Mouse (Mus musculus): ENCODE data around the gene Odc1. TPM values are rescaled to one million over a fixed set of nuclear protein-coding genes. Genes with fewer than 3 reads are reported as not detected.

Odc1 gene
- total and polyA plus RNA-seq, 3 experiments, result 1,839 to 2,567 (median 2,455) TPM

- Histone ChIP-seq H3K9ac (ENCODE audit: insufficient read depth, low read depth) (no peak overlapping the region), H3K27me3 (replicated peaks) (no peaks in the 10 kb centered on the region), H3K4me3 (replicated peaks in 1 of 3; ENCODE audit: low read depth in 2 of 3, low read length in 2 of 3, poor library complexity in 1 of 3) (no peak overlapping the region), H3K36me3 (replicated peaks in 1 of 2; ENCODE audit: control insufficient read depth in 1 of 2, insufficient read depth in 1 of 2, low read length in 1 of 2) (no peaks in the 10 kb centered on the region), H3K4me2 (ENCODE audit: insufficient read depth, low read depth, poor library complexity, severe bottlenecking) (no peak overlapping the region), H3K79me2 (replicated peaks; ENCODE audit: control insufficient read depth, extremely low read depth, insufficient read depth, poor library complexity, severe bottlenecking) (no peaks in the 10 kb centered on the region), H3K9me3 (replicated peaks; ENCODE audit: low read length) (no peaks in the 10 kb centered on the region), H3K4me1 (ENCODE audit: control insufficient read depth in 1 of 2, insufficient read depth in 2 of 2) (peaks cover 12 to 22% of the 10 kb centered on the region in 2 experiments), H3K27ac (ENCODE audit: insufficient read depth, low read depth) (no peak overlapping the region)
- dilution Hi-C loops (cut with MboI; ENCODE audit: extremely low pct_ligation_motif_present, extremely low pct_unique_long_range_greater_than_20kb, low sequenced_read_pairs), result no loop called here
- no peak for DNase-seq (ENCODE audit: extremely low read depth)
- TF ChIP-seq SIN3A (IDR thresholded peaks at IDR 0.05; ENCODE audit: low read length) (no peak), MAFK (IDR thresholded peaks at IDR 0.05; ENCODE audit: insufficient replicate concordance, low read length) (no peak), NRF1 (IDR thresholded peaks at IDR 0.05; ENCODE audit: low read depth, low read length) (no peak), NELFE (IDR thresholded peaks at IDR 0.05; ENCODE audit: low read depth, low read length) (no peak), RCOR1 (conservative IDR thresholded peaks at IDR 0.05; ENCODE audit: low read depth, low read length) (no peak), CHD1 (IDR thresholded peaks at IDR 0.05; ENCODE audit: low read depth, low read length) (no peak), ZKSCAN1 (IDR thresholded peaks at IDR 0.05; ENCODE audit: borderline replicate concordance, low read depth, low read length) (no peak), MAZ (IDR thresholded peaks at IDR 0.05; ENCODE audit: low read depth, low read length) (no peak), ZNF384 (IDR thresholded peaks at IDR 0.05; ENCODE audit: low read depth, low read length) (no peak), E2F4 (IDR thresholded peaks at IDR 0.05; ENCODE audit: insufficient replicate concordance, low read depth, low read length) (no peak), GABPA (IDR thresholded peaks at IDR 0.05; ENCODE audit: insufficient replicate concordance, low read depth, low read length) (no peak), CHD2 (IDR thresholded peaks at IDR 0.05; ENCODE audit: low read length) (no peak), TCF12 (IDR thresholded peaks at IDR 0.05; ENCODE audit: low read depth, low read length) (no peak), SMC3 (IDR thresholded peaks at IDR 0.05; ENCODE audit: low read depth, low read length) (no peak), TBP (conservative IDR thresholded peaks at IDR 0.05; ENCODE audit: low read depth, low read length) (no peak), POLR2AphosphoS2 (IDR thresholded peaks at IDR 0.05; ENCODE audit: low read depth, low read length) (no peak), MYC (IDR thresholded peaks at IDR 0.05; ENCODE audit: low read depth, low read length) (no peak), HCFC1 (IDR thresholded peaks at IDR 0.05; ENCODE audit: low read depth, low read length) (no peak), POLR2A (IDR thresholded peaks at IDR 0.05; ENCODE audit: low read depth, low read length) (no peak)
- in situ Hi-C loops (cut with MboI; ENCODE audit: low pct_ligation_motif_present, low pct_unique_long_range_greater_than_20kb, low sequenced_read_pairs), result no loop called here
Observed at GRCm38 (mm10) chr12:17529726-17530125, 14.9 kb upstream of the Odc1 start.

- no peak for TF ChIP-seq SMC3 (IDR thresholded peaks at IDR 0.05; ENCODE audit: low read depth, low read length)
- no peak for TF ChIP-seq JUND (conservative IDR thresholded peaks at IDR 0.05; ENCODE audit: low read depth, low read length)
- 0 out of 2 replicates have a peak, but pooled peaks have one; percentile 17 for TF ChIP-seq BHLHE40 (IDR thresholded peaks at IDR 0.05; ENCODE audit: low read depth, low read length)
- no peak for TF ChIP-seq ZKSCAN1 (IDR thresholded peaks at IDR 0.05; ENCODE audit: borderline replicate concordance, low read depth, low read length)
- TF ChIP-seq KAT2A (IDR thresholded peaks at IDR 0.05; ENCODE audit: insufficient replicate concordance, low read length), result no peak
- TF ChIP-seq POLR2AphosphoS2 (IDR thresholded peaks at IDR 0.05; ENCODE audit: low read depth, low read length), result no peak
- TF ChIP-seq PAX5 (IDR thresholded peaks at IDR 0.05; ENCODE audit: low read length), result no peak
- no peak for TF ChIP-seq MEF2A (IDR thresholded peaks at IDR 0.05; ENCODE audit: borderline replicate concordance, low read depth, low read length)
- TF ChIP-seq USF1 (IDR thresholded peaks at IDR 0.05; ENCODE audit: low read depth, low read length), result no peak
- no peak for TF ChIP-seq HCFC1 (IDR thresholded peaks at IDR 0.05; ENCODE audit: low read depth, low read length)
- TF ChIP-seq ETS1 (conservative IDR thresholded peaks at IDR 0.05; ENCODE audit: low read depth, low read length), result no peak
- peak; percentile 88 for TF ChIP-seq IRF4 (IDR thresholded peaks at IDR 0.05; ENCODE audit: low read depth, low read length)
- peak; percentile 83 for TF ChIP-seq MXI1 (IDR thresholded peaks at IDR 0.05; ENCODE audit: low read depth, low read length)
- no peak for TF ChIP-seq CTCF (conservative IDR thresholded peaks at IDR 0.05 in 1 of 2, IDR thresholded peaks at IDR 0.05 in 1 of 2; ENCODE audit: low read depth in 2 of 2, low read length in 2 of 2)
- no peak for TF ChIP-seq TCF12 (IDR thresholded peaks at IDR 0.05; ENCODE audit: low read depth, low read length)
- no peak for TF ChIP-seq ZMIZ1 (IDR thresholded peaks at IDR 0.05; ENCODE audit: low read depth, low read length)
- no peak for TF ChIP-seq TBP (conservative IDR thresholded peaks at IDR 0.05; ENCODE audit: low read depth, low read length)
- TF ChIP-seq RAD21 (IDR thresholded peaks at IDR 0.05; ENCODE audit: low read depth, low read length), result no peak; the same call in 1 of the 2 replicates
- peak; percentile 76 for TF ChIP-seq EP300 (IDR thresholded peaks at IDR 0.05; ENCODE audit: low read length)
- H3K27me3 ChIP-seq (replicated peaks), result no peaks in the 10 kb centered on the region
- in situ Hi-C loops (cut with MboI; ENCODE audit: low pct_ligation_motif_present, low pct_unique_long_range_greater_than_20kb, low sequenced_read_pairs), result no loop called here
- dilution Hi-C loops (cut with MboI; ENCODE audit: extremely low pct_ligation_motif_present, extremely low pct_unique_long_range_greater_than_20kb, low sequenced_read_pairs), result no loop called here
- H3K27ac ChIP-seq (ENCODE audit: insufficient read depth, low read depth), result no peak overlapping the region
- no peaks in the 10 kb centered on the region for H3K79me2 ChIP-seq (replicated peaks; ENCODE audit: control insufficient read depth, extremely low read depth, insufficient read depth, poor library complexity, severe bottlenecking)
- peaks cover 12 to 22% of the 10 kb centered on the region in 2 experiments for H3K4me1 ChIP-seq (ENCODE audit: control insufficient read depth in 1 of 2, insufficient read depth in 2 of 2)
- H3K4me3 ChIP-seq (replicated peaks in 1 of 3; ENCODE audit: low read depth in 2 of 3, low read length in 2 of 3, poor library complexity in 1 of 3), result no peak overlapping the region
- DNase-seq (ENCODE audit: extremely low read depth), result no peak
- no peak overlapping the region for H3K9ac ChIP-seq (ENCODE audit: insufficient read depth, low read depth)
- H3K4me2 ChIP-seq (ENCODE audit: insufficient read depth, low read depth, poor library complexity, severe bottlenecking), result no peak overlapping the region
- no peaks in the 10 kb centered on the region for H3K36me3 ChIP-seq (replicated peaks in 1 of 2; ENCODE audit: control insufficient read depth in 1 of 2, insufficient read depth in 1 of 2, low read length in 1 of 2)
- no peaks in the 10 kb centered on the region for H3K9me3 ChIP-seq (replicated peaks; ENCODE audit: low read length)
Observed at GRCm38 (mm10) chr12:17530825-17531224, 13.8 kb upstream of the Odc1 start.
